Mouse (Mus musculus) cerebellum, adult 9-10 months (tissue): ENCODE measurements around the gene D5Ertd579e.

Source experiments
- DNase-seq: peaks from one replicate; pipeline ENCODE4 v3.0.0; 2022

D5Ertd579e gene

DNA sequence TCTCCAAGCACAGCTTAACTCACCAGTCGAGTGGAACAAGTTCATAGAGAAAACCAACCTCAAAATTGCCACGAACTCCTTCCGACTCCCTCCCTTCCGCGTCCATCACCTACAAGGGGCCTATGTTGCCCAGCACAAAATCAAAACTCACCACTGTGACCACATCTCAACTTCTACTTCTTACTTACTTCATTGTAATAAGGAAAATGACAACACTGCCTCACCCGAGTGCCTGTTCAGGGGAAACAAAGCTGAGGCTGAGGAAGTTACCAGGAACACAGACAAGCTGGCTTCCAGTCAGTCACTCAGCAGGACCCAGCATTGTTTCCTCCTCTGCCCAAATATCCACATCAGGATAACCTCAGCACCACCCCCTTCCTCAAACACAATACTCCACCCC, 132.1 kb downstream of the D5Ertd579e start:
- no peak for DNase-seq

DNA sequence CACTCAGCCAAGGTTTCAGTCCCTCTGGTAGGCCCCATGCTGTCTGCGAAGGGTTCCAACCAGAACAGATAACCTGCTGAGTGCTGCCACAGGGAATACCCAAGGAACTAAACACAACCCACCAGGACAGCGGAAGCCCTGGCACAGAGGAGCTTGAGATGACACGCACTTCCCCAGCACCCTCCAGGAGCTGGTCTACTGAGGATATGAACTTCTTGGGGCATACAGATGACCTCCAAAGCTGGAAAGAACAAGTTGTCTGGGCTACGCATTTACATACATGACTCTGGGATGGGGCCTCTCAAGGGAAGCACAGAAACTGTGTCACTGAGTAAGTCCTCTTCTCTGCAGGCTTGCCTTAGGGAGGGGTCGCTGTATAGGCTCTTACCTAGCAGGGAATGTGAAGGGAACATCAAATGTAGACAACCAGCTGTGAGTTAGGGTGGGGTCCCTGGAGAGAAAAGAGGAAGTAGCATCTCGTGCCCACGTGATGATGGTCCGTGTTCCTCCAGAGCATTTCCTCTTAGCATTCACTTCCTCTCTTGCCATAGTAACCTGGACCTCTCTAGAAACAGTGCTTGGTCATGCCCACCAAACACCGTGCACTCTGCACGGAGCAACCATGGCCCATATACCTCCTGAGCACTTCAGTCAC, 132.9 kb downstream of the D5Ertd579e start:
- DNase-seq: no peak

DNA sequence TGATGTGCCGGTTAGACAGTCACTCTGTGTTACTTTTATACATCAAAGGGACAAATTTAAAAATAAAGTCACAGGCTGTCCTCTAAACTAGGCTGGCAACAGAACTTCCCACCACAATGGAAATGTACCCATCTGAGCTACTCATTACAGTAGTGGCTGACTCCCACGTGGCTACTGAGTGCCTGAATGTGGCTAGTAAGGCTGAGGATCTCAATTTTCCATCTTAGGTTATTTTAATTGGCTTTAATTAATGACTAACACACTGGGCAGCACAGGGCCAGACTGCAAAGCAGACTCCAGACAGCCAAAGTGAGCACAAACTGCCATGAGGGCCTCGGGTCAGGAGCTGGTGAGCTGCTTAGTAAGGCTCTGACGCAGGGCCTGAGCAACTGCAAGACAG, 134.3 kb downstream of the D5Ertd579e start:
- no peak for DNase-seq

DNA sequence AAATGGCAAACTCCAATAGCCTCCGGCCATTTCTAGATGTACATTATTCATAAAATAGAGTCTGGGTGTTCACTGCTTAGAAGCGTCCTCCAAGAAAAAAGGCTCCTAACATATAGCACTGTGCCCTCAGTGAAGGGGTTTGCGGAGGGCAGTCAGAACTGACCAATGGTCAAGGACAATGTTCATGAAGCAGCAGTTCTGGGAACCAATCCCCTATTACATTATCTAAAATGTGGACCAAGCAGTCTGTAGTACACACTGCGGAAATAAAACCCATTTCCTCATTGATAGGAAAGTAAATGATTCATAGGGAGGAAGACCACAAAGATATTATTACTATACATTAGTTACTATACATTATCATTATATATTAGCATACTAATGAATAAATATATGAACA, 135.3 kb downstream of the D5Ertd579e start:
- no peak for DNase-seq

DNA sequence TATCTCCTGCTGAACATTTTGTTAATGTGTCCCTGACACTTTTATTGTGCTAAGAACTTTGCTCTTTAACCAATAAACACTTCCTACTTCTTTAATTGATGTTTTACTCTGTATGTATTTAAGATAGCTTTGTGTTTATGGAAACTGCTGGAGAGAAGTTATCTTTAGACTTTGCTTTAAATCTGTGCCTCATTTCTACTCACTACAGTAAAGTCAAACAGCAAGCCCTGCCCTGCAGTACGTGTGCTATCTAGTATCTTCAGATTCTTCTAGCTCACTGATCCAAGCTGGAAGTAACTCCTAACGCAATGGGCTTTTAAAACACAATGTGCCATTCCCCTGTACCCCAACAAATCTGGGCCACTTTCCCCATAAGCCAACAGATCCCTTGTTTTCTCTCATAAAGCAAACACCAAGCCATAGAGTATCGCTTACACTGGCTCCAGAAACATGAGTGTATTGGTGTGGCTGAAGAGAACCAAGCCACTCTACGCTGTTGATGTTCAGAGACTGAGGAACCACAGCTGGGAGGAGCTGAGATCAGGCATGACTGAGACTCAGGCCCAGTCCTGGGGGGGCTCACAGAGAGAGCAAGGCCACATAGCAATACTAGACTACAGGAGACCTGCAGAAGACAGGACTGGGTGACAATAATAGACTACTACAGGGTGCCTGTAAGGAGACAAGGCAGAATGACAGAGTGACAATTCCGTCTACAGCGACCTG, 136.2 kb downstream of the D5Ertd579e start:
- DNase-seq: no peak

- DNase-seq: no peak
These were observed 136.7 kb downstream of the D5Ertd579e start for GRCm38 (mm10) chr5:36559106-36559505.

DNA sequence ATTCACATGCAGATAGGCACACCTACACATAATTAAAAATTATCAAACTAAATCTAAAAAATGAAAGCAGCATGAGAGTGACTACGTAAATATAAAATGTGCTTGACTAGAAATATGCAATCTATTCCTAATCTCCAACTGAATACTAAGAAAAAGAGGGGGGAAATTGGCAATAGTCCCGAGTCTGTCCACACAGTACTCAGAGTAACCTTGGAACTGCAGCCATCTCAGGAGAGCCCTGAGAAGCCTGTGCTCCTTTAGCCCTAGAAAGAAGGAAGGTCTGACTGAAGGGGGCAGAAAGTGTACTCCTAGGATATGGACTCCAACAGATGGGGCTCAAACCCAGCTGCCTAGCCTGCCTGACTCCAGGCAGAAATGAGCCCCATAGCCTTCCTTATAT, 137.3 kb downstream of the D5Ertd579e start:
- no peak for DNase-seq

DNA sequence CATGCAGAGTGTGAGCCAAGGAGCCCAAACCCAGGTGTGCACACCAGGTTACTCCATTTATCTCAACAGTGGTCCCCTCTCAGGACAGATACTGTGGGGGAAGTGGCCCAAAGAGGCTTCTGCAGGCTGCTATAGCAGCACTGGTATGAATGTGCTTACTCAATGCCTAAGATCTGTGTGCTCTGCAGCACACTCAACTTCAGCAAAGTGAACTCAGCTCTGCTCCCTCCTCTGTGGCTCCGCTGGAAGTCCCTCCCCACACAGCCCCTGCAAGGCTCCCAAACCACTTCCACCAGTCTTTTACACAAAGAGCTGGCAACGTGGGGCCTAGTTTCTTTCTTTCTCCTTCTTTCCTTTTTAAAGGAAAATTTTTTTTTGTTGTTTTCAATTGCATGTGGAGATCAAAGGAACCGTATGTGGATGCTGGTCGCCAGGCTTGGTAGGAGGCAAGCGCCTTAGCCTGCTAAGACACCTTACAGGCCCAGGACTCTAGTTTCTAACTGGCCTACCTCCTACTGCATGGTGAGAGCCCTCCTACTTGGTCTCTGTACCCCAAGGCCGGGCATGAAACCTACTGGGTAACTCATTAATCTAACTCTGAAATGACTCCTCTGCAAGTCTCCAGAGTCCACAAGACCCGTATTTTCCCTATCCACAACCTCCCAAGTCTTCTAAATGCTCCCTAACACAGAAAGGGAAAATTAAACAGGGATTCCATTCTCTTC, 138.1 kb downstream of the D5Ertd579e start:
- DNase-seq: no peak

- no peak for DNase-seq
These were observed 138.9 kb downstream of the D5Ertd579e start for GRCm38 (mm10) chr5:36556906-36557305.

- no peak for DNase-seq
These were observed 139.5 kb downstream of the D5Ertd579e start for GRCm38 (mm10) chr5:36556289-36556688.

- DNase-seq: no peak
These were observed 141.3 kb downstream of the D5Ertd579e start for GRCm38 (mm10) chr5:36554496-36554895.

GRCm38 (mm10) chr5:36553886-36554285, 141.9 kb downstream of the D5Ertd579e start:
- DNase-seq: no peak

GRCm38 (mm10) chr5:36553056-36553606, 142.7 kb downstream of the D5Ertd579e start:
- DNase-seq: no peak

DNA sequence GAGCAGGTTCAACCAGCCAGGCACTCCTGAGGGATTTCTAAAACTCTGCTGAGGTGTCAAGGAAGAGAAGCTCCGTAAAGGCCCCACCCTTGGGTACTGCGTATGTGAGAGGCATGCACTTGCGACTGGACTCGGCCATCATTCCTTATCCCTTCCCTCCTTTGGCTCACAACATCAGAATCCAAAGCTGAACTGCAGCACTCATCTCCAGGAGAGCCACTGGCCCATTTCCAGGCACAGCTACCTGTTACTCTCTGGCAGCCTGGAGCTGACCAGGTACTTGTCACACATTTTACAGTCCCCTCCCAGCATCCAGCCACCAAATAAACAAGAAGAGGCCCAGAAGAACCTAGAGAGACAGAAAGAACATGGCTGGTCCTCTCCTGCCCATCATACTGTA, 143.4 kb downstream of the D5Ertd579e start:
- DNase-seq: no peak
